Mouse (Mus musculus): ENCODE data around the gene Nkx6-2.

Gene Nkx6-2

GRCm38 (mm10) chr7:139582595-139582994 lies at the start of gene Nkx6-2:
Gene Nkx6-2, minus strand, starts transcription at chr7:139582797.
- DNase-seq, result peak; percentile 38

GRCm38 (mm10) chr7:139625156-139625555 lies 42.6 kb upstream of the Nkx6-2 start:
- DNase-seq, result no peak

- no peak for DNase-seq
Measured at GRCm38 (mm10) chr7:139622568-139622967, 40.0 kb upstream of the Nkx6-2 start.

- peak; percentile 75 for DNase-seq
Measured at GRCm38 (mm10) chr7:139615767-139616766, 33.5 kb upstream of the Nkx6-2 start.

- DNase-seq, result no peak
Measured at GRCm38 (mm10) chr7:139610328-139610727, 27.7 kb upstream of the Nkx6-2 start.

GRCm38 (mm10) chr7:139595862-139596261 lies 13.3 kb upstream of the Nkx6-2 start:
- no peak for DNase-seq

GRCm38 (mm10) chr7:139595311-139595710 lies 12.7 kb upstream of the Nkx6-2 start:
- no peak for DNase-seq

GRCm38 (mm10) chr7:139591311-139591710 lies 8.7 kb upstream of the Nkx6-2 start:
- DNase-seq, result no peak

- no peak for DNase-seq
Measured at GRCm38 (mm10) chr7:139590302-139590701, 7.7 kb upstream of the Nkx6-2 start.

GRCm38 (mm10) chr7:139587919-139588318 lies 5.3 kb upstream of the Nkx6-2 start:
- no peak for DNase-seq

- DNase-seq, result no peak
Measured at GRCm38 (mm10) chr7:139585183-139585821, 2.7 kb upstream of the Nkx6-2 start.

GRCm38 (mm10) chr7:139584221-139585175 lies 1.9 kb upstream of the Nkx6-2 start:
- DNase-seq, result no peak

- no peak for DNase-seq
Measured at GRCm38 (mm10) chr7:139583094-139583737, 619 bp upstream of the Nkx6-2 start.

GRCm38 (mm10) chr7:139581801-139582571 lies 611 bp downstream of the Nkx6-2 start:
- no peak for DNase-seq

- DNase-seq, result no peak
Measured at GRCm38 (mm10) chr7:139580851-139581775, 1.5 kb downstream of the Nkx6-2 start.

GRCm38 (mm10) chr7:139579261-139579905 lies 3.2 kb downstream of the Nkx6-2 start:
- DNase-seq, result no peak

GRCm38 (mm10) chr7:139576064-139576686 lies 6.4 kb downstream of the Nkx6-2 start:
- no peak for DNase-seq

GRCm38 (mm10) chr7:139572665-139573064 lies 9.9 kb downstream of the Nkx6-2 start:
- DNase-seq, result no peak

- DNase-seq, result no peak
Measured at GRCm38 (mm10) chr7:139570788-139571187, 11.8 kb downstream of the Nkx6-2 start.

Data from right cerebral cortex, adult 18-20 months (tissue).